9 mouse cellular contexts compared by ENCODE assay signal in the genomic region with DNA sequence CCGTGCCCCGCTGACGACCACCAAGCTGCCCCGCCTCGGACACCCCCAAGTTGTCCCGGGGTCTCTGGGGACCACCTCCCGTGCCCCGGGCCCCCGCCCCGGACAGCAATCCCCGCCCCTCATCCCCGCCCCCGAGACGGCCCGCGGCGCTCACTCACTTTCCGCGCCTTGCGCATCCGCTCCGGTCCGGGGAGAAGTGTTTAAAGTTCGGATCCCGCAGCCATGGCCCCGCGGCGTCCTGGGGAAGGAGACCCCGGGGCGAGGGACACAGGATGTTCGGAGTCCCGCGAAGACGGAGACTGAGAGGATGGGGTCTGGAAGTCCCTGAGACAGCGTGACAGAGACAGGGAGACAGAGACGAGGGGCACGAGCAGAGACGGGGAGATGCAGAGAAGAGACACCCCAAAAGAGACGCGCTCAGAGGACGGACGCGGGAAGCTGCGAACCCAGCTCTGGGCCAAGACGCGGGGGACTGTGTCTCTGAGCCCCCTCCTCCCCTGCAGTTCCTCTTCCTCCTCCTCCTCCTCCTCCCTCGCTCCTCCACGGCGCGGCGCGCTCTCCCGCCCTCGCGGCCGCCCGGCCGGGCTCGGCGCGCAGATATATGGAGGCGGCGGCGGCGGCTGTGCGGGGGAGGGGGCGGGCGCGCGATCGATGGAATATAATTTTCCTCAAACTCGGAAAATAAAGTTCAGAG. TPM values are rescaled to one million over a fixed set of nuclear protein-coding genes. Genes with fewer than 3 reads are reported as not detected.
A peak's percentile ranks its signal among the peaks of the same experiment; 100 is the strongest.
DNase-seq lines count a peak whose midpoint lies in the region; ATAC-seq and TF ChIP-seq lines count a peak whose summit lies in the region.
"Had no signal": no experiment of that assay in that cellular context is flagged by ENCODE, and none has a peak within 500 bp of the region (broad histone marks: within the 10 kb centered on the region; RNA-seq: fewer than 3 reads in every experiment).

A gene (minus strand): TSS at position 238 of the 694 bp plus-strand sequence.

- H3K9ac ChIP-seq in lung, embryonic 15.5 days, result no peak within 1 kb of the TSS
- H3K9ac ChIP-seq in embryonic facial prominence, embryonic 14.5 days (ENCODE audit: low read depth, low read length), result peak within 1 kb of the TSS; percentile 52; the same call in 1 of the 2 replicates
- no peak within 1 kb of the TSS for H3K9ac ChIP-seq in intestine, postnatal 0 days (ENCODE audit: low read depth, low read length)
- H3K9ac ChIP-seq in neural tube, embryonic 15.5 days (replicated peaks), result peak within 1 kb of the TSS; percentile 33; the same call in 1 of the 2 replicates

- no peak within 1 kb of the TSS for H3K27ac ChIP-seq in lung, embryonic 15.5 days
- no peak within 1 kb of the TSS for H3K27ac ChIP-seq in embryonic facial prominence, embryonic 14.5 days (replicated peaks; ENCODE audit: low read depth, low read length)
- no peak within 1 kb of the TSS for H3K27ac ChIP-seq in intestine, postnatal 0 days (ENCODE audit: low read depth, low read length)
- H3K27ac ChIP-seq in neural tube, embryonic 15.5 days (replicated peaks), result no peak within 1 kb of the TSS

- peaks cover 100% of the 10 kb centered on the region for H3K27me3 ChIP-seq in lung, embryonic 15.5 days
- H3K27me3 ChIP-seq in embryonic facial prominence, embryonic 14.5 days (replicated peaks; ENCODE audit: control insufficient read depth, insufficient read depth, low read length), result peaks cover 98% of the 10 kb centered on the region
- peaks cover 82% of the 10 kb centered on the region for H3K27me3 ChIP-seq in intestine, postnatal 0 days (replicated peaks; ENCODE audit: control insufficient read depth, insufficient read depth, low read length)
- peaks cover 95% of the 10 kb centered on the region for H3K27me3 ChIP-seq in neural tube, embryonic 15.5 days (replicated peaks)

- TF ChIP-seq CTCF in intestine, postnatal 0 days (IDR thresholded peaks at IDR 0.05; ENCODE audit: low read depth), result no peak

- under 1% methylated on average over 72 of the region's 72 CpGs for WGBS in lung, embryonic 15.5 days
- WGBS in embryonic facial prominence, embryonic 14.5 days, result under 1% methylated on average over 59 of the region's 72 CpGs
- 1% methylated on average over 67 of the region's 72 CpGs for WGBS in intestine, postnatal 0 days
- WGBS in neural tube, embryonic 15.5 days, result under 1% methylated on average over 62 of the region's 72 CpGs

- H3K4me3 ChIP-seq in lung, embryonic 15.5 days, result peak within 1 kb of the TSS; percentile 24
- H3K4me3 ChIP-seq in embryonic facial prominence, embryonic 14.5 days (ENCODE audit: low read depth, low read length), result peak within 1 kb of the TSS; percentile 45
- H3K4me3 ChIP-seq in intestine, postnatal 0 days (ENCODE audit: low read depth, low read length), result peak within 1 kb of the TSS; percentile 33
- H3K4me3 ChIP-seq in neural tube, embryonic 15.5 days (replicated peaks), result peak within 1 kb of the TSS; percentile 38

- H3K4me1 ChIP-seq in lung, embryonic 15.5 days, result peaks cover 7% of the 10 kb centered on the region
- no peaks in the 10 kb centered on the region for H3K4me1 ChIP-seq in embryonic facial prominence, embryonic 14.5 days (ENCODE audit: control insufficient read depth, insufficient read depth, low read length)
- H3K4me1 ChIP-seq in intestine, postnatal 0 days (replicated peaks; ENCODE audit: control insufficient read depth, insufficient read depth, low read length), result no peaks in the 10 kb centered on the region
- peaks cover 25% of the 10 kb centered on the region for H3K4me1 ChIP-seq in neural tube, embryonic 15.5 days

- H3K9me3 ChIP-seq in lung, embryonic 15.5 days, result no peaks in the 10 kb centered on the region
- no peaks in the 10 kb centered on the region for H3K9me3 ChIP-seq in embryonic facial prominence, embryonic 14.5 days (ENCODE audit: control insufficient read depth, low read length)
- H3K9me3 ChIP-seq in intestine, postnatal 0 days (ENCODE audit: control insufficient read depth), result no peaks in the 10 kb centered on the region
- no peaks in the 10 kb centered on the region for H3K9me3 ChIP-seq in neural tube, embryonic 15.5 days (replicated peaks)

- no peaks in the 10 kb centered on the region for H3K36me3 ChIP-seq in lung, embryonic 15.5 days
- H3K36me3 ChIP-seq in embryonic facial prominence, embryonic 14.5 days (ENCODE audit: control insufficient read depth, insufficient read depth, low read length), result no peaks in the 10 kb centered on the region
- H3K36me3 ChIP-seq in intestine, postnatal 0 days (ENCODE audit: control insufficient read depth, insufficient read depth), result no peaks in the 10 kb centered on the region
- H3K36me3 ChIP-seq in neural tube, embryonic 15.5 days, result no peaks in the 10 kb centered on the region

- no peak for ATAC-seq in lung, embryonic 15.5 days (ENCODE audit: borderline replicate concordance, extremely low read depth, low FRiP score, low TSS enrichment)
- no peak for ATAC-seq in embryonic facial prominence, embryonic 14.5 days (ENCODE audit: low read depth)
- ATAC-seq in intestine, postnatal 0 days, result no peak
- peak; percentile 23; the same call in 1 of the 2 replicates for ATAC-seq in neural tube, embryonic 15.5 days (ENCODE audit: low FRiP score)

- peak within 1 kb of the TSS; percentile 52 for H3K4me2 ChIP-seq in lung, embryonic 15.5 days
- H3K4me2 ChIP-seq in embryonic facial prominence, embryonic 14.5 days (ENCODE audit: low read depth, low read length), result peak within 1 kb of the TSS; percentile 76
- peak within 1 kb of the TSS; percentile 51 for H3K4me2 ChIP-seq in intestine, postnatal 0 days (replicated peaks; ENCODE audit: low read depth)
- H3K4me2 ChIP-seq in neural tube, embryonic 15.5 days, result peak within 1 kb of the TSS; percentile 69

- intact Hi-C loops in left cerebral cortex, postnatal 4 days (cut with DNase I), result no loop called here

- DNase-seq in lung, postnatal 14 days, result no peak
- no peak for DNase-seq in embryonic facial prominence, embryonic 14.5 days (ENCODE audit: low spot score)
- no peak for DNase-seq in gastrocnemius, postnatal 25 days
- no peak for DNase-seq in embryo, embryonic 10 days (ENCODE audit: low spot score)
- no peak for DNase-seq in left cerebral cortex, postnatal 4 days
- DNase-seq: gastrocnemius, postnatal 14 days had no signal

RNA-seq across cellular contexts. Expression of the gene that starts here (rescaled TPM):
- polyA plus RNA-seq in lung, embryonic 15.5 days (2015; fragmentation: Nextera tagmentation; extraction: Ambion mirVana), result not detected in 2 replicates
- polyA plus RNA-seq in embryonic facial prominence, embryonic 14.5 days (2014; fragmentation: Nextera tagmentation; extraction: Ambion mirVana), result not detected in 2 replicates
- polyA plus RNA-seq in intestine, postnatal 0 days (2015; fragmentation: Nextera tagmentation; extraction: Ambion mirVana), result not detected in 2 replicates
- 0.98 and 2.0 TPM in 2 replicates for polyA plus RNA-seq in neural tube, embryonic 15.5 days (2015; fragmentation: Nextera tagmentation; extraction: Ambion mirVana)
- not detected for total RNA-seq in gastrocnemius, postnatal 25 days (2021)
- total RNA-seq in left cerebral cortex, postnatal 4 days (2021), result not detected
- total RNA-seq: gastrocnemius, postnatal 14 days had no signal

Comparison
In these comparisons a context has a peak if more than half of its experiments do, and no peak if none do; other contexts are left out.
1. H3K9ac ChIP-seq: peak in embryonic facial prominence, embryonic 14.5 days (single experiment) and neural tube, embryonic 15.5 days (single experiment); none in lung, embryonic 15.5 days (single experiment) and intestine, postnatal 0 days (single experiment).
2. Peak in every context shown above with its lines, with median percentiles within 50 percentile points of each other: H3K4me2 ChIP-seq and H3K4me3 ChIP-seq.